Mouse (Mus musculus) kidney, postnatal 4 days (tissue): ENCODE measurements at regions not wholly inside any gene's neighbourhood (a gene's known extent, or its start where the extent isn't known, plus 50 kb on each side); places are given as distances from the start of the nearest gene placed in this dataset.

ENCODE experiments used
- DNase-seq, 2 experiments: peaks; one replicate each; pipeline ENCODE4 v3.0.0; 2021; ENCODE audit warnings: mixed read lengths in 2 of 2

DNA sequence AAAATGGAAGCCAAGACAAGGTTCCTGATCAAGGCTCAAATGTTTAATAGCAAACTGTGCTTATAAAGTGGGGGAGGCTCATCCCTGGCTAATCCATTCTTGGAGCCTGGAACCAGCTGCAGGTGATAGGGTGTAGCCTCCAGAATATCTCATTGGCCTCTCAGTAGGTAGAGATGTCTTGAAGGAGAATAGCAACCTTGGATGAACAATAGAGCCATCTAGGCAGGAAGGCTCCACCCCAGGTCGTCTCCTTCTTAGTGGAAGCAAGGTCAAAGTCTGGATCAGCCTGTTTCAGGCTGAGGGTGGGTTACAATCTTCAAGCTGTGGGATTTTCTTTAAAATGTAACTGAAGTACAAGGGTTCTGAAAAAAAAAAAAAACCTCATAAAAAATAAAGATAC lies 63.9 kb upstream of the Esp8 start:
- no peak for DNase-seq

- DNase-seq, result no peak
Observed at GRCm38 (mm10) chr17:40430446-40430845, 89.4 kb upstream of the Esp8 start.

DNA sequence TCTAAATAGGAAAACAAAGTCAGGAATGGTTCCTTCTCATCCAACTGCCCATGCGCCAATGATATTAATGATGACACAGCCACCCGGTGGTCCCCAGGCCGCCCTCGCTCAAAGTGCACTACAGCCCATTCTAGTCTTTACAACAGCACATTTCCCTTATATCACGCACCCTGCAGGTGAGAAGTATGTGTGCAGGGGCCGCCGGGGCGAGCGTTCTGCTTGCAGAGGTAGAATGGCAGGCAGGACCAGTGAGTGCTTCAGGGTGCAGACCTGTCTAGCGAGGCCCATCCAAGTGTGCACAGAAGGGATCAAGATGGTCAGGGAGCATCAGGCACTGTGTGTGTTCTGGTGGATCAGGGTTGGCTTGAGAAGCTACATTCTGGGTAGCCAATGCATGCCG lies 99.6 kb upstream of the Crisp1 start:
- peak in 1 of 2 experiments; percentile 1 for DNase-seq

GRCm38 (mm10) chr17:40384567-40384966 lies 65.6 kb upstream of the Crisp1 start:
- no peak for DNase-seq

- DNase-seq, result no peak
Observed at GRCm38 (mm10) chr17:40372747-40373146, 53.7 kb upstream of the Crisp1 start.
